Mouse (Mus musculus): ENCODE measurements at regions not wholly inside any gene's neighbourhood (a gene's known extent, or its start where the extent isn't known, plus 50 kb on each side); places are given as distances from the start of the nearest gene placed in this dataset.

DNA sequence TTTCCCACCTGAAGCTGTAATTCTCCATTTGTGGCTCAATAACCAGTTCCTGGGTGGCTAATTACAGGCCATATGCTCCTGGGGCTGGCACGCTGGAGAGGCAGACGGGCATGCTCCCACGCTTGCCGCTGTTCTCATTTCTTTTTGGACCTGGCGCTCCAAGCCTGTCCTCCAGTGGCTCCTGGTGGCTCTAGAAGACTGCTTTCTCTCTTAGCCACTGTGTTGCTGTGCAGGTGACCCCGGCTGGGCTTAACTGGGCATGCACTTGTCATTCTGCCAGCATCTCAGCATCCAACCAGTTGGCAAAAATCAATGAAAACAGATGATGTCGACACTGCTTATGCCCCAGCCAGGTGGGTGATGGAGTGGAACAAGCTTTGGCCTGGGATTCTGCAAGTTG lies 1944.6 kb upstream of the Lrrc6 start:
- no peak for DNase-seq (ENCODE audit: low read depth, low spot score)

DNA sequence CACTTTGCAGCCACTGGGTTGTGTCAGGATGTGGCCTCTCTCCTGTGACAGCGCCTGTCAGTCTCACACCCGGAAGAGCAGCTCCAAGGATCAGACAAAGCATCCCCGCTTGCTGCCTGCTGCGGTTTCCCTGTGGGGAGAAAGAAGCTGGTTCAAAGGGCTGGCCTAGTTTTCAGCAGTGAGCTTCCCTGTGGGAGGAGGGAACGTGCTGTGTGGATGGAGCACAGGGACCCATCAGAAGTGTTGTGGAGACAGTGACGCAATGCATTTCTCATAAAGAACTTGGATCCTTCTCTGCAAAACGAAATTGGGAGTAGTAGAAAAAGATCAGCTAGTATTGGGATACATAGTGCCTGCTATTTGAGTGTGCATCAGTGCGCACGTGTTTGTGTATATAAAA lies 1939.9 kb upstream of the Lrrc6 start:
- DNase-seq (ENCODE audit: low read depth, low spot score) = no peak

DNA sequence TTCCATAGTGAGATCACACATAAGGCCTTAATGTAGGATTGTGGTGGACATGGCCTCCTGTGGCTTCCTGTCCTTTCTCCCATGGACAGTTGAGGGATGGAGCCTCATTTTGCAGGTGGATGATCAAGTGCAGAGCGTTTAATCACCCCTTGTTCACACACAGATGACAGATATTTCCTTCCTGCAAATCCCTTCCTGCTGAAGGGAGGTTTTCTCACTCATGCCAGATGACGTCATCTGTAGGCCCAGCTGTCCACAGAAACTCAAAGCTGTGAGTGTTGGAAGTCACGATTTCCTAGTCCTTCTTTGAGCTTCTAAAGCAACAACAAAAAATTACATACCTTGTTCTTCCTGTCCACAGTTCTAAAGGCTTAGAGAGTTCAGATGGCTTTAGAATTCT lies 1935.3 kb upstream of the Lrrc6 start:
- DNase-seq (ENCODE audit: low read depth, low spot score) = no peak

DNA sequence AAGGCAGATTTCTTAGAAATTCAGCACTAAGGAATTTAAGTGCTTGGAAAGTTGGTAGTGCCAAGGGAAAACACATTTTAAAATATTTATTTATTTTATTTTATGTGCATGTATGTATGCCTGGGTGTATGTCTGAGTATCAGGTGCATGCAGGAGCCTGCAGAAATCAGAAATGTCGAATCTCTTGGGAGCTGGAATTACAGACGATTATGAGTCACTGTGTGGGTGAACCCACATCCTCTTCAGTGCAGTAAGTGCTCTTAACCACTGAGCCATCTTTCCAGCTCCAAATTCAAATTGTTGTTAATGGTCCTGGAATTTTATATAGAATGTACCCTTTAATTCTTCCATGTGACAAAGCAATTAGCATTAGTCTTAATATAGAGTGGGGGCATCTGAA lies 1930.5 kb upstream of the Lrrc6 start:
- no peak for DNase-seq (ENCODE audit: low read depth, low spot score)

DNA sequence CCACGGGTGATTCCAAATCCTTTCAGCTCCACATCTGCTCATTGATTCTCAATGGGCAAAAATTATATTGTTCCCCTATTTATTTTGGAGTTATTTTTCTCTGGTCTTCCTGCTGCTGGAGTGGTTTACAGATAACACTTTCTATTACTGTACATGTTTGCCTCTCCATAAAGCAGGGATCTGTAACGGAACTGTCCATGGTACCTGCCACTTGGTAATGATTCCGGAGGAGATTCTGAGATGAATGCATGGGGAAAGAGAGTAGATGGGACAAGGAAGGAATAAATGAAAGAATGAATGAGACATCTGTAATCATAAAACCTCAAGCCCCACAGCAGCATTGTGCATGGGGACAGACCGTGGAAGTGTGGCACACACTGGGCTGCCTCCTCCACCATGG lies 1929.8 kb upstream of the Lrrc6 start:
- DNase-seq (ENCODE audit: low read depth, low spot score) = no peak

DNA sequence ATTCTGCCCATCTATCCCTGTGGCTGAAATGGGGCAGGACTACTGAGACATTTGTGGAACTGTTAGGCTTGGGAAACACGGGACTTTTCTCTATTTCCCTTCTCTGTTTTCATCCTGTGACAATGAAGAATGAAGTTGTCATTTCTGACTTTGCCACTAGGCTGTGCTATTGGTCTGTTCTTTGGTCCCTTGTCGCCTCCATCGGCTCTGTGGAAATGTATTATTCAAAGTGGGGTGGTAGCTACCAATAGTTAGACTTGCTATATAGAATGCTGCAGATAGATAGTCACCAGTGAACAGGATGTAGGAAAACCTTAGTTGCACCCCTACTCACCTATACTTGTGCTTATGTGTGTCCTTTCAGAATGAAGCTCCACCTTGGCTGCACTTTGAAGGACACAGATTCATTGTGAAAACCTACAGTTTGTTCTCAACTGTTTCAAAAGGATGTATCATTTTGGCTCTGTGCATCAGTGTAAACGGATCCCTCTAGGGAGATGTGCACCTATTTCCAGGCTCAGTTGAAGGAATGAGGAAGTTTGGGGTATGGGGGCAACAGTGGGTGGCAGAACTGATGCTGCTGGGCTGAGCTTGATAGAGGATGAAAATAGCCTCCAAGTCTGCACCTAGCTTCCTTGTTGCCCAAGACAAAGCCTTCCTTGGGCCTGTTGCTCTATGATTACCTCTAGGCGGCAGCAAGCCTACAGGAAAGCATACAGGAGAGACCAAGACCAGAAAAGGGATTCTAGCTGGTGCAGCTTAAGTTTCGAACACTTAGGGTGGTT lies 1927.9 kb upstream of the Lrrc6 start:
- DNase-seq (ENCODE audit: low read depth, low spot score) = peak; percentile 28

DNA sequence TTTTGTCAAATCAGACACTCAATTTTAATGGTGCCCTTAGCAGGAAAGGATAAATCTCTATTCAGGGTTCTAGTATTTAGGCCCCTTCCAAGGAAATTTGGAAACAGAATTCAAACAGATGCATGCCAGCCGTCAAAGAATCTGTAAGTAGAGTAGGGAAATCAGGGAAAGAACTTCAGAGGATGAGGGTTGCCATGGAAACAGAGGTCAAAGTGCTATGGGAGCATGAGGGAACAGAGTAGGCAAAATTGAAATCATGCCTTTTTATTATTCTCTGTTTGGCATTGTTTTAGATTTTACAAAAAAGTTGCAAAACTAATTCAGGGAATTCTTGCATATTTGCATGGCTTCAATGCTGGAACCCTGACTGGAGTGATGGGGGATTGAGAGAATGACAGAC lies 1916.4 kb upstream of the Lrrc6 start:
- DNase-seq (ENCODE audit: low read depth, low spot score) = no peak

DNA sequence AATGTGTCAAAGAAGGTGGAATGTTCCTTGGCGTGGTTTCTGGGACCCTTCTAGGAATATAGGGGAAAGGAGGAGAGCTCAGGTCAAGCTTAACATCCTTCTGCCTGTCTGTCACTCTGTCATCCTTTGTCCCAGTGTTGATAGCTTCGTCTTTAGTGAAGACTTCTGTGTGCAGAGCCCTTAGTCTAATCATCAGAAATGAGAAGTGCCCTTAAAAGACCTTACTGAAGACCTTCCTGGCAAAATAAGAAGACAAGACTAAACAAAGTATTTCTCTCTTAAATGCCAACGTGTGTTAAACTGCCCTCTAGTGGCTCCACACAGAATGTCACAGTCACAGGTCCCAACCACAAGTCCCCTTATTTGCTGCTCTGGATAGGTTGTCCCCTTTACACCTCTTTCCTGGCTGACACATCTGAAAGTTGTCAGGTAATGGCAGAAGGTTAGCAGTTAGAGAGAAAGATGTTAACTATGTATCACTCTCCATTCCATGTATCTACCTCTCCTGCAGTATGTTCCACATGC lies 1914.8 kb upstream of the Lrrc6 start:
- peak; percentile 49 for DNase-seq (ENCODE audit: low read depth, low spot score)

DNA sequence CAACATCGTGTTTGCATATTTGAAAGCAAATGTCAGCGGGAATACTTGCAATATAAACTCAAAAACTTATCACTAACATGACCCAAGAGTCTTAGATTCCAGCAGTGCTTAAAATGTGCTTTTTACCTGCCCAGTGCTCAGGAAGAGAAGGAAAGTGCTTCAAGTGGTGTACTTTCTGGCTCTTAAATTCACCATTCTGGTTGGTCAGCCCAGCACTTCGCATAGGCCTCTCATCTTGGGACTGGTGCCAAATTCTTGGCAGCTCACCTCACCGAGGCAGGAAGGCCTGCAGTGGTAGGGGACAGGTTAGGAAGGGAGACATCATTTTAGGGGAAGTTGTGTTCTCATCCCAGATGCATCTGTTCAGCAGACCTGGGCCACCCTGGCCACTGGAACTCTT lies 1913.3 kb upstream of the Lrrc6 start:
- no peak for DNase-seq (ENCODE audit: low read depth, low spot score)

DNA sequence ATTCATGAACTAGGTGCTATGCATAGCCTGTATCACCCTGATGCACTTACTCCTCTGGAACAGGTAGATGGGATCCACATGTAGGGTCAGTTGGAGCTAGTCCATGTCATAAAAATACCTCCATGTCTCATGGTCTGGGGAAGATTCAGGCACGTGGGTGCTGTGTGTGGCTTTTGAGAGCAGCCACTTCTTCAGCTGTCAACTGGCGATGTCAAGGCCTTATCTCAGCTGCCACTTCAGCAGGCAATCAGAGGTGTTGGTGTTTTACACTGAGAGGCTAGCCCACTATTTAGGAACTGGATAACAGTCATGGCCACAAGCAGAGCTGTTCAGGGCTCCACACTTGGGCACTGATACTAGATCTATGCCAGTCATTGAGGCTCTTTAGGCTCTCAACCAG lies 1912.0 kb upstream of the Lrrc6 start:
- DNase-seq (ENCODE audit: low read depth, low spot score) = no peak

DNA sequence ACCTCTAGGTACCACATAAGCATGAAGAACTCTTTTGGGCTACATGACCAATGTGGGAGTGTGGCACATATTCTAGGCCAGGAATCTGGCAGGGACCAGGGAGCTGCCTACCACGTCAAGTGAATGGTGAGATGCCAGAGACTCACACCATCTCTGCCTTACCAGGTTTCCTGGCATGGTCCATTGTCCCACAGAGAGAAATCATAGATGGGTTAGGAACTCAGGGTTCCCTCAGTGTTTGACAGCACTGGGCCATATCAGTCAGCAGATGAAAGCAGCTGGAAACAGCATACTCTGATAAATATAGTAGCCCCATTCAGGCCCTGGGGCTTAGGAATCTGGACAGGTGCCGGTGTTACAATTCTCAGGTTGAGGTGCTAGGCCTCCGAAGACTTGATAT lies 1911.4 kb upstream of the Lrrc6 start:
- no peak for DNase-seq (ENCODE audit: low read depth, low spot score)

DNA sequence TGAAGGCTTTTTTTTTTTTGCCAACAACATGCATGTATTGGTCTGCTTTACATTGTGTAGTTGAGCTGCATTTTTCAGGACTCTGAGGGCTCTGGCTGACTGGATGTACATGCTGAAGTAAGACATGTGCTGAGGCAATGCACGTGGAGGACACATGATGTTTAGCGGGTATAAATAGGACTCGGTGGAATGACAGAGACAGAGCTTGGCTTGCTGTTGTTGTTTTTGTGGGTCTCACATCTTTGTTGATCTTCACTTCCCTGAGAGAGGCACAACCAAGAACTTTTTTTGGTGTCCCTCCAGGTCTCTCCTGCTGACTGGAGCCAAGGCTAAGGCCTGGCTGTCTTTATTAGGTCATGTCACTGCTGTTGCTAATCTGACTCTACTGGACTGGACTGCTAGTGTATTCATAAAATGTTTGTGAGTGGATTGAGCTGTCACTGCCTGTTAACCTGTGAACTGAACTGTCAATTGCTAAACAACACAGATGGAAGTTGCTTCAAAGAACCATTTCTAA lies 1902.9 kb upstream of the Lrrc6 start:
- DNase-seq (ENCODE audit: low read depth, low spot score) = no peak

DNA sequence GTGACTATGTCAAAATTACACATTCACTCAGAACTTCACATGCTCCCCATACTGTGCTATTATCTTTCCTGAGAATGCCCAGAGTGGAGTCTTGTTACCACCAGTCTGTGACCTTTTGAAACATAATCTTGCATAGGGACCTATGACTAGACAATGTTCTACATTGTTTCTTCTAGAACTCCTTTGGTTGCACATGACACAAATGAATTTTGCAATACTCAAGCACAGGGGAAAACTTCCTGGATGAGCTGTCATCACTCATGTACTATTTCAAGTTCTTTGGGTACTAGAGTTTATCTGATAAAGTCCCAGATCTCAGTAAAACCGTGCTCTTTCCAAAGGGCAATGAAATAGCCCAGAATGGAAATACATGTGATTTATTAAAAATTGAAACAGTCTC lies 1901.0 kb upstream of the Lrrc6 start:
- no peak for DNase-seq (ENCODE audit: low read depth, low spot score)

DNA sequence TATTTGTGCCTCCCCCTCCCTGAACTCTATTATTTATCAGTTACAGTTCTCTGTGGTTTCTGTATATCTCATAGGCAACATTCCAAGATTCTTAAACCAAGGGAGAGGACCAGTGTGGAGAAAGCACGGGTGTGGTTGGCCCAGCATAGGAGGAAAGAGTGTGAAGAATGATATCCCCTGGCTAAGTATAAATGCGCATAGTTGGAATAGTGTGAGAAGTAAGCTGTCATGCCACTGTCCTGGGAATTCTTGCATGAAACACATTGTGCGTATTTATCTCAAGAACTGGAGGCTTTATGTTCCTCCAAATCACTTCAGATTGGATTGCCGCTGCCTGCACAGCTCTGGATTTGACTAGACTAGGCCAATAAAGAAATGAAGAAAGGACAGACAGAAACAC lies 1900.3 kb upstream of the Lrrc6 start:
- DNase-seq (ENCODE audit: low read depth, low spot score) = no peak

DNA sequence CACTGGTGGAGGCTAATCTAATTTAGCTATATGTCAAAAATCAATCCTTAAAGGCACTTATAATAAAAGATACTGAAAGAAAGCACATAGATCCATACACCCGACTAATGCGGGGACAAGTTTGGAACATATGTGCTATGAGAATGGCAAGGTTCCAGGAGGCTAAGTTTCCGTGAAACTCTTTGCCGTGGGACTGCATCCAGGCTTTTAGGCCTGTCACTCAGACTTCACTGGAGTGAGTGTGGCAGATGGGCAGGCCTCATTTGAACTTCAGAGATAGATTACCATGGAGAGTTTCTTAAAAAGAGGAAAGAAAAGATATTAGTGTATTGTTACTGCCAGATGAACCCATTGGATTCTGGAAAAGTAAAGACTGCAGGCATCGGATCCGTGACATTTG lies 1895.9 kb upstream of the Lrrc6 start:
- DNase-seq (ENCODE audit: low read depth, low spot score) = no peak

DNA sequence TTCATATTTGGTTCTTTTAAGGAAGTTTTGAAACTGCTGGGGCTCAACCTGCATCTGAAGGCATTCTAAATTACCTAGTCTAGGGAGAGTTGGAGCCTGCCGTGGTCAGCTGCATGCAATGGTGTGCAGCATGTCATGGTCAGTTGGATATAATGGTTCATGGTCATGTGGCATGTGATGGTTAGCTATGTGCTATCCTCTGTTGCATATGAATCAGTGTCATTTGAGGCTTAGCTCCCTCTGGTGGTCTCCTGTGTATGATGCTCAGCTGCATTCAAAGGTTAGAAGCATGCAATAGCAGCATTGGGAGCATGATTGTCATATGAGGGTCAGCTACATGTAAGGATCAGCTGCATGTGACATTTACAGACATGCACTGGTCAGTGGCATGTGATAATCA lies 1894.0 kb upstream of the Lrrc6 start:
- DNase-seq (ENCODE audit: low read depth, low spot score) = peak; percentile 44

DNA sequence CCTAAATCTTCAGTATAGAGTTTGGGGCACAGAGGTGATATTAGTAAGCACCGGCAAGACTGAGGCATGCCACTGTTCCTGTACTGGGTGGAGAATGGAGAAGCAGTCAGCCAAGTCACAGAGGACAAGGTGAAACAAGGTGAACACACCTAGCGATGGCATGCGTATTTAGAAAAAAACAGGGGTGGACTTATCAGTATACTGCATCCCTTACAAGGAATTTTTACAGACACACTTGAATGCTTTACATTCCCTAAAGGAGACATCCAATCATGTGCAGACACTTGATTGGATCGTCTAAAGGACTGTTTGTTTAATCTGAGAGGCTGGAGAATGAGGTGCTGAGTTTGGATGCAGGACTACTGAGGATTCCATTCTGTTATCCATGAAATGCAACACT lies 1893.4 kb upstream of the Lrrc6 start:
- no peak for DNase-seq (ENCODE audit: low read depth, low spot score)

DNA sequence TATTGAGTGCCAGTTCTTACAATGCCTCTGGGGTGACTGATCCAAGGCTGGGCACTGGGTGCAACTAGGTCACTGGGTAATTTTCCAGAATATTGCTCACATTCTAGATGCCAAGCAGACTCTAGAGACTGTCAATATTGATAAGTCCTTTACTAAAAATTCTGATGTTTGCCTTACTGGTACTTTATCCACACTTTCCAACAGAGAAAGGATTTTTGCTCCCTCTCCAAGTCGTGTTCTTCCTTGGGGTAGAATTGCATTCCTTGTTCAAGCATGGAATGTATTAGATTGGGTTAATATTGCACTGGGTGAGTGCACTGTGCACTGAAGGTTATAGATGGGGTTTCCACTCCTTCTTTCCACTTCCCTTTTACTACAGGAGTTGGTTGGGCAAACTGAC lies 1891.0 kb upstream of the Lrrc6 start:
- no peak for DNase-seq (ENCODE audit: low read depth, low spot score)

DNA sequence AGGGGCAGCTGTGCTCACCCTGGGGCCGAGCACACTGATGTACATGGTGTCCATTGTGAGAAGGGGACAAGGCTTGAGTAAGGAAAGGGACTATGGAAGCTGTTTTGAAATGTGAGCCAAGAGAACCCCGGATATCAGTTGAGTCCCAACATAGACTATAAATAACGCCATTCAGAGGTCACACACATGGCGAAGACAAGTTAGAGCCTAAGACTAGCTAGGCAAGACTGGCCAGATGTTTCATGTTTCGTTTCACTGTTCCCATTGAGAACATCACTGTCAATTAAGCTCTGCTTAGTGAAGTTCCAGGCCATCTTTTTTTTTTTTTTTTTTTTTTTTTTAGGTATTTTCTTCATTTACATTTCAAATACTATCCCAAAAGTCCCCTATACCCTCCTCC lies 1889.1 kb upstream of the Lrrc6 start:
- no peak for DNase-seq (ENCODE audit: low read depth, low spot score)

DNA sequence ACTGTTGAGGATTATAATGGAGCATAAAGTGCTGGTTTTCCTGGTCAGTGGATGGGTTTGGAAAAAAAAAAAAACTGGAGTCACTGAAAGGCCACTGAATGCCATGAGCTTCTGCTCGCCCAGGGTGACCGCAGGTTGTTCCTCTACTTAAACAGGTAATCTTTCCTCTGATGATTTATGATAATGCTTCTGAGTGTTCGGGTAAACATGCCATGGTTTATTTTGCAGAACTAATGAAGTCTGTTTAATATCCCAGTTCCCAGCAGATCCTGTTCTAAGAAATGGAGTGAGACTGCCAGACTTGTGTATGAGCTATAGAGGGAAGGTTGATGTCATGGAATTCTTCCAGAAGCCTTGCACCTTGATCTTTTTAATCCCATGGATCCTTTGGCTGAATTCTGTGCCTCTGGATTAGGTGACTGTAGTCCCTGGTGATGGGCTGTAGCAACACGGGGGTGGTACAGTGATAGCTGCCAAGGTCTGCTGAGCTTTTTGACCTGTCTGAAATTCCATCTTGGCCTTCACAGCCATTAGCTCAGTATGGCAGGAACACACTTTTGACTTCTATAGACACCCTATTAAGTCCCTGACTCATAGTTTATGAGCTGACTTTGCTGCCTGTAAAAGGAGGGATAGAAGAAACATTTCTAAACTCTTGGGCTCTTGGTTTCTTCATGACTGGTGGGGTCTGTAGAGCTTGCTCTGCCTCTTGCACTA lies 1886.8 kb upstream of the Lrrc6 start:
- DNase-seq (ENCODE audit: low read depth, low spot score) = no peak

DNA sequence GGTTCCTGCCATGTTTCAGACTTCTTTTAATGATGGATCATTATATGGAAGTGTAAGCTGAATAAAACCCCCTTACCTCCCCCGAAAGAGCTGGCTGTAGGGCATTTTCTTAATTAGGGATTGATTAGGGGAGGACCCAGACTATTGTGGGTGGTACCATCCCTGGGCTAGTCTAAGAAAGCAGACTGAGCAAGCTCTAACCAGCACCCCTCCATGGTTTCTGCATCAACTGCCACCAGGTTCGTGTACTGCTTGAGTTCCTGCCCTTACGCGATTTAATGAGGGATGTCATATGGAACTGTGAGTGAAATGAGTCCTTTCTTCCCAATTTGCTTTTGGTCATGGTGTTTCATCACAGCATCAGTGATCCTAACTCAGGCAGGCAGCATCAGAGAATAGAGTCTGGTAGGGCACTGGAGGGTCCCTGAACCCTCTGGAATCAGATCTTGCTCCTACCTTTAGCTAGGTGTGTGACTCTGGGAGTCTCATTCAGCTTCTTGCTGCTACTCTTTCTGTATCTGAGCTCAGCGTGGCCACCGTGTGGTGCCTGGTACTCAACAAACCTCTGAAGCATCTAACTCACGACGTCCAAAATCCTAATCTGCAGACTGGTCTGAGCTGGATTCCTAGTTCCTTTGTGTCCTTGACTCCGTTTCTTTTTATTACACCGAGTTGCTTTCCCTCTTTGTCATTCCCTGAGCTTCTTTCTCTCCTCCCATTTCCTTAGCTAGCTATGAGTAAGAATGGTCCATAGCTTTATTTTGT lies 1884.0 kb upstream of the Lrrc6 start:
- no peak for DNase-seq (ENCODE audit: low read depth, low spot score)

DNA sequence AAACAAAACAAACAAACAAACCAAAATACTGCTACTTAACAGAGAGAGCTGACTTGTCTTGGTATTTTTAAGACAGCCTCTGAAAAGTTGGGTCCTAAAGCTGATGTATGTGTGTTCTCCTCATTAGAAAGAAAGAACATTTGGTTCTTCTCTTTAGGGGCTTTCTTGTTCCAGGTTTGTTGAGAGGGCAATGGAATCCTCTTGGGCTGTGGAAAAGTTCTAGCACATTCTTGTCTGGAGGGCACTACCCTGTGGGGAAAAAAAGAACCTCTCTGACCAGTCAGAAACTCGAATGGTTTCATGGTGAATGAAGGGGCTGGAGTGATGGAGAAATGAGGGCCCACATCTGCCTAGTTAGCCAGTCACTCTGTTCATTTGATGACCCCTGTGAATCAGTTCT lies 1874.5 kb upstream of the Lrrc6 start:
- DNase-seq (ENCODE audit: low read depth, low spot score) = no peak

Measured in A20 (cell line).